Mouse (Mus musculus) kidney, postnatal 0 days (tissue): ENCODE measurements around the gene 4930451I11Rik. TPM values are rescaled to one million over a fixed set of nuclear protein-coding genes. Genes with fewer than 3 reads are reported as not detected.
A peak's percentile ranks its signal among the peaks of the same experiment; 100 is the strongest.

Source experiments
- ATAC-seq: fragments of 200-750 bp; cut with Nextera tagmentation; replicated peaks from 2 replicates; pipeline ENCODE4 v1.8.0; 2017; ENCODE audit warnings: low read depth, moderate number of reproducible peaks, moderate TSS enrichment, moderate library complexity; ENCODE audit not compliant: low FRiP score
- DNase-seq: peaks from one replicate; pipeline ENCODE4 v3.0.0-alpha.2; 2016; ENCODE audit warnings: low spot score
- H3K27ac ChIP-seq: fragments of 300-500 bp; sonication (generic); 2 replicates; pipeline ENCODE4 v1.5.1; 2014; ENCODE audit warnings: mild to moderate bottlenecking
- H3K27me3 ChIP-seq: fragments of 300-500 bp; sonication (generic); 2 replicates; pipeline ENCODE4 v1.6.1; 2014; ENCODE audit warnings: low read length, mixed read lengths; ENCODE audit not compliant: insufficient read depth
- H3K36me3 ChIP-seq: fragments of 300-500 bp; sonication (generic); 2 replicates; pipeline ENCODE4 v1.6.1; 2014; ENCODE audit warnings: low read length, mixed read lengths; ENCODE audit not compliant: insufficient read depth
- H3K4me1 ChIP-seq: fragments of 300-500 bp; sonication (generic); replicated peaks from 2 replicates; pipeline ENCODE4 v1.6.1; 2014; ENCODE audit warnings: antibody characterized with exemption, low read length, mixed read lengths; ENCODE audit not compliant: insufficient read depth
- H3K4me2 ChIP-seq: fragments of 300-500 bp; sonication (generic); 2 replicates; pipeline ENCODE4 v1.6.1; 2014; ENCODE audit warnings: mild to moderate bottlenecking, low read length, moderate library complexity, mixed read lengths
- H3K4me3 ChIP-seq: fragments of 300-500 bp; sonication (generic); replicated peaks from 2 replicates; pipeline ENCODE4 v1.5.1; 2014; ENCODE audit warnings: low read depth, low read length
- H3K9ac ChIP-seq: fragments of 300-500 bp; sonication (generic); 2 replicates; pipeline ENCODE4 v1.6.1; 2014; ENCODE audit warnings: low read depth, low read length
- H3K9me3 ChIP-seq: fragments of 300-500 bp; sonication (generic); replicated peaks from 2 replicates; pipeline ENCODE4 v1.6.1; 2016; ENCODE audit warnings: low read length, inconsistent platforms, mixed read lengths
- CTCF ChIP-seq: IDR thresholded peaks from 2 replicates; pipeline ENCODE4 v1.5.1; 2016; ENCODE audit warnings: antibody characterized with exemption, low read depth, mild to moderate bottlenecking, moderate library complexity
- WGBS: fragments of 180-500 bp; shearing (Covaris S2); extraction: QIAGEN DNeasy Blood & Tissue Kit; methylation state at CpG from one replicate; pipeline ENCODE4 v1.1.7; 2014; 5-methylcytosine and 5-hydroxymethylcytosine counted together
- polyA plus RNA-seq: library from polyadenylated mRNA; unstranded; fragments of >200 nt; fragmentation: Nextera tagmentation; extraction: Ambion mirVana; gene quantifications from 2 replicates; pipeline ENCODE4 v1.2.1, GENCODE M21; 2015

Gene 4930451I11Rik
- polyA plus RNA-seq, 1 experiment from 2014 or later: 0.37 TPM

- Histone ChIP-seq H3K27ac (no peak overlapping the region), H3K4me2 (no peak overlapping the region), H3K4me1 (0 out of 2 replicates have a peak, but pooled peaks cover 3% of the 10 kb centered on the region), H3K27me3 (no peaks in the 10 kb centered on the region), H3K4me3 (no peak overlapping the region), H3K9me3 (no peaks in the 10 kb centered on the region), H3K9ac (no peak overlapping the region), H3K36me3 (peaks cover 47% of the 10 kb centered on the region)
- DNase-seq (no peak), ATAC-seq (no peak)
- TF ChIP-seq CTCF: no peak
- 87% methylated on average over 3 of the region's 3 CpGs for WGBS
Measured at GRCm38 (mm10) chr7:126855641-126856040, 24.2 kb upstream of the 4930451I11Rik start.

GRCm38 (mm10) chr7:126853454-126853853 lies 22.0 kb upstream of the 4930451I11Rik start:
- H3K9me3 ChIP-seq: no peaks in the 10 kb centered on the region
- no peak for TF ChIP-seq CTCF
- H3K27ac ChIP-seq: no peak overlapping the region
- H3K9ac ChIP-seq: no peak overlapping the region
- DNase-seq (no peak), ATAC-seq (peak; percentile 18)
- 0 out of 2 replicates have a peak, but pooled peaks cover 3% of the 10 kb centered on the region for H3K4me1 ChIP-seq
- 69% methylated on average over 5 of the region's 5 CpGs for WGBS
- no peak overlapping the region for H3K4me2 ChIP-seq
- peaks cover 4% of the 10 kb centered on the region; the same call in 1 of the 2 replicates for H3K27me3 ChIP-seq
- no peak overlapping the region for H3K4me3 ChIP-seq
- H3K36me3 ChIP-seq: peaks cover 44% of the 10 kb centered on the region

DNA sequence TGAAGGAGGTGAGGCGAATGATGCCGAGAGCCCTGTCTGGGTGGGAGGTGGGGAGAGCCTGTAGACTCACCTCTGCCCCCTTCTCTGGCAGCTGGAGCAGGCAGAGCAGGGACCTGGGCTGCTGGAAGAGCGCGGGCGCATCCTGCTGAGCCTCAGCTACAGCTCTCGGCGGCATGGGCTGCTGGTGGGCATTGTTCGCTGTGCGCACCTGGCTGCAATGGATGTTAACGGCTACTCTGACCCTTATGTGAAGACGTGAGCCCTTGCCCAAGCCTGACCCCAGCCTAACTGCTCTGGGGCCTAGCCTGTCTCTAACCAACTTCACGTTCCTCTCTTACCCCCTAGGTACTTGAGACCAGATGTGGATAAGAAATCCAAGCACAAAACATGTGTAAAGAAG lies 19.8 kb upstream of the 4930451I11Rik start:
- no peak for TF ChIP-seq CTCF
- H3K9me3 ChIP-seq: no peaks in the 10 kb centered on the region
- no peak overlapping the region for H3K4me2 ChIP-seq
- WGBS: 44% methylated on average over 12 of the region's 12 CpGs
- peaks cover 10% of the 10 kb centered on the region; the same call in 1 of the 2 replicates for H3K27me3 ChIP-seq
- no peak for ATAC-seq
- no peak overlapping the region for H3K4me3 ChIP-seq
- 0 out of 2 replicates have a peak, but pooled peaks cover 9% of the 10 kb centered on the region for H3K4me1 ChIP-seq
- DNase-seq: no peak
- no peak overlapping the region for H3K27ac ChIP-seq
- no peak overlapping the region for H3K9ac ChIP-seq
- H3K36me3 ChIP-seq: peaks cover 31% of the 10 kb centered on the region

- H3K36me3 ChIP-seq: peaks cover 23% of the 10 kb centered on the region
- TF ChIP-seq CTCF: no peak
- H3K4me1 ChIP-seq: 0 out of 2 replicates have a peak, but pooled peaks cover 9% of the 10 kb centered on the region
- DNase-seq: no peak
- H3K27me3 ChIP-seq: peaks cover 10% of the 10 kb centered on the region; the same call in 1 of the 2 replicates
- WGBS: 87% methylated on average over 6 of the region's 6 CpGs
- no peak overlapping the region for H3K27ac ChIP-seq
- no peak overlapping the region for H3K4me2 ChIP-seq
- H3K9ac ChIP-seq: no peak overlapping the region
- no peaks in the 10 kb centered on the region for H3K9me3 ChIP-seq
- ATAC-seq: no peak
- H3K4me3 ChIP-seq: no peak overlapping the region
Measured at GRCm38 (mm10) chr7:126850161-126850560, 18.7 kb upstream of the 4930451I11Rik start.

DNA sequence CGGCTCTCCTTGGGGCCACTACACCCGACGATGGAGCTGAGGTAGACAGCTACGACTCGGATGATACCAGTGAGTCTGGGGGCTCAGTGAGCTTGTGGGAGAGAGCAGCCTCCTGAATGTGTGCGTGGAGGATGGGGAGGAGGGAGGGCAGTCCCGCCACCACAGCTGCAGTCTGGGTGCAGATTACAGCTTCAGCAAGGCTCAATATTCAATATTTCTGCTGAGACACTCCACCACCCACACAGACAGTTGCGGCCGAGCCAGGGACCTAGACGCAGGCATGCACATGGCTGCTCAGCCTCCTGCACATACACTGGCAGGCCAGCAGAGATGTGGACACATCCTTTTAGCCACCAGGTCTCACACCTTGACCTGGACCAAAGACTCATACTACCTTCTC lies 17.4 kb upstream of the 4930451I11Rik start:
- TF ChIP-seq CTCF: no peak
- Histone ChIP-seq H3K36me3 (peaks cover 16% of the 10 kb centered on the region), H3K9me3 (no peaks in the 10 kb centered on the region), H3K9ac (no peak overlapping the region), H3K4me3 (peak overlapping the region; percentile 59; the same call in 1 of the 2 replicates), H3K27me3 (peaks cover 10% of the 10 kb centered on the region; the same call in 1 of the 2 replicates), H3K4me2 (peak overlapping the region; percentile 99), H3K4me1 (0 out of 2 replicates have a peak, but pooled peaks cover 9% of the 10 kb centered on the region), H3K27ac (no peak overlapping the region)
- WGBS: 13% methylated on average over 10 of the region's 10 CpGs
- DNase-seq (no peak), ATAC-seq (no peak)

- WGBS: 1% methylated on average over 60 of the region's 74 CpGs
- peak overlapping the region; percentile 59 for H3K4me3 ChIP-seq
- 0 out of 2 replicates have a peak, but pooled peaks cover 9% of the 10 kb centered on the region for H3K4me1 ChIP-seq
- no peak for DNase-seq
- peaks cover 10% of the 10 kb centered on the region; the same call in 1 of the 2 replicates for H3K27me3 ChIP-seq
- TF ChIP-seq CTCF: no peak
- peak overlapping the region; percentile 99 for H3K4me2 ChIP-seq
- peaks cover 7% of the 10 kb centered on the region for H3K36me3 ChIP-seq
- H3K9ac ChIP-seq: peak overlapping the region; percentile 62
- H3K9me3 ChIP-seq: no peaks in the 10 kb centered on the region
- peak; percentile 22; the same call in 1 of the 2 replicates for ATAC-seq
- H3K27ac ChIP-seq: no peak overlapping the region
Measured at GRCm38 (mm10) chr7:126847421-126848398, 16.3 kb upstream of the 4930451I11Rik start.
